Mouse (Mus musculus): ENCODE data around the gene Pfn3. TPM values are rescaled to one million over a fixed set of nuclear protein-coding genes. Genes with fewer than 3 reads are reported as not detected.
"Not testable (repeated sequence)": the region's sequence is repeated elsewhere in the genome, so short reads cannot be mapped to it uniquely, and the experiment has no call there.

The Pfn3 gene
- total RNA-seq (2014; fragmentation: Nextera tagmentation) (not detected in 2 replicates), total RNA-seq (2017) (not detected in 2 replicates)

DNA sequence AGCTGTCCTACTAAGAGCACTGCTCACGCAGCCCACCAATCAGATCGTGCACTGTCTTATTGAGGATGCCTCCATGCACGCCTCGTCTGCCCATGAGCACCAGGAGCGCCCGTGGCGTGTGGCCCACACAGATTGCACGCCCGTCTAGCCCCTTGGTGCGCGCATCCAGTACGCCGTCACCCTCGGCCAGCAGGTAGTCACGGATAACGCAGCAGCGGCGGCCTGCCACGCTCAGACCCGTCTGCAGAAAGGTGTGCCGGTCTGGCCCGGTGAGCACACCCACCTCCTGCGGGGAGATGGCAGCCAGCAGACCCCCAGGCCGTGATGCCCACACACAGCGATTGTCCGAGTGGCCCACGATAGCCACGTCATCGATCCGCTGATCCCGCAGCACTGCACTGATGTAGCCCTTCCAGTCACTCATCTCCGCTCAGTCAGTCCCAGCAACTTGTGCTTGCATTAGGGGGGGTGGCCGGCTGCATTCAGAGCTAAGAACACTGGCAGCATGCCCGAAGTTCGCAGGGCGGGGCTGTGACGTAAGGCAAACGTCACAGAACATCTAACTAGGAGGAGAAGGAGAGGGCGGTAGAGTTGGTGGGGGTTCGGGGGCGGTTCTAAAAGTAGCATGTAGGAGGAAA is at the start of gene Pfn3:
Pfn3 (minus strand) TSS at position 490 of the 638 bp plus-strand sequence.
- no peak for ATAC-seq (replicated peaks; ENCODE audit: low FRiP score, low TSS enrichment, poor library complexity, severe bottlenecking)

GRCm38 (mm10) chr13:55464027-55464884 is 49.2 kb upstream of the Pfn3 start, which contains the start of gene Prr7:
Prr7 (plus strand) TSS chr13:55464267.
- no peak for ATAC-seq (replicated peaks; ENCODE audit: low FRiP score, low TSS enrichment, poor library complexity, severe bottlenecking)

GRCm38 (mm10) chr13:55463399-55464026 is 48.5 kb upstream of the Pfn3 start:
- ATAC-seq (replicated peaks; ENCODE audit: low FRiP score, low TSS enrichment, poor library complexity, severe bottlenecking): no peak

DNA sequence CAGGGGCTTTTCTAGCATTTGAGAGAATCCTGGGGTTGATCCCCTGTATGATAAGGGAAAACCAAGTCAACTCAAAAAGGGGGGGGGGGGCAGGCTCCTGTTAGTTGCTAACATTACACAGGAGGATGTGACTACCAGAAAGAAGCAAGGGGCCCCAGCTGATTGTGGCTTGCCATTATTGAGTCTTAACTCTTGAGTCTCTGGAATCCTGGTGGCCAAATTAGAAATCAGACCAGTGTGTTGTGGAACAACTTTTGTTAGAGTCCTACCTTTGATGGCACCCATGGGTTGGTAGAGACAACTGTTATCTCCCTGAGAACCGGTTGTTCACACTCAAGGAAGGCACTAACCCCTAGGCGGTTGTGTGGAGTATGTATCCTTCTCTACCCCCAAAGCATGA is 47.9 kb upstream of the Pfn3 start:
- ATAC-seq (replicated peaks; ENCODE audit: low FRiP score, low TSS enrichment, poor library complexity, severe bottlenecking): no peak

- no peak for ATAC-seq (replicated peaks; ENCODE audit: low FRiP score, low TSS enrichment, poor library complexity, severe bottlenecking)
Observed at GRCm38 (mm10) chr13:55451785-55452549, 36.9 kb upstream of the Pfn3 start.

- ATAC-seq (replicated peaks; ENCODE audit: low FRiP score, low TSS enrichment, poor library complexity, severe bottlenecking): no peak
Observed at GRCm38 (mm10) chr13:55451296-55451695, 36.3 kb upstream of the Pfn3 start.

DNA sequence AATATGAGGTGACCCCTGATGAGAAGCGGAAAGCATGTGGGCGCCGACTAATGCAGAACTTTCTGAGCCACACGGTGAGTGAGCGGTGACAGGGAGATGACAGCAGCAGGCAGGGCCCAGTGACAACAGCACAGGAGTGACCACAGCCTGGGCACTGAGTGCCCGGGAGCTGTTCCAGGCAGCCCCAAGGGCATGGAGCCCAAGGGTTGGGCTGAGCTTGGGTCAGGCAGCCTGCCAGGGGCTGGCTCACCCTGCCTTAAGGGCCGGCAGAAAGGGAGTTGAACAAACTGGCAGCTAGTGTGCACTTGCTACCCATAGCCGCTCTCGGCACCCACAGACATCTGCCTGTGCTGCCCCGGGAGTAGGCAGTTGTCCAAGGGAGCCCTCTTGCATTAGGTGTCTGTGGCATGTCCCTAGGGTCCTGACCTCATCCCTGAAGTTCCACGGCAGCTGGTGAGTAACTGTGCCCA is 35.5 kb upstream of the Pfn3 start:
- no peak for ATAC-seq (replicated peaks; ENCODE audit: low FRiP score, low TSS enrichment, poor library complexity, severe bottlenecking)

- ATAC-seq (replicated peaks; ENCODE audit: low FRiP score, low TSS enrichment, poor library complexity, severe bottlenecking): no peak
Observed at GRCm38 (mm10) chr13:55449679-55450441, 34.8 kb upstream of the Pfn3 start.

DNA sequence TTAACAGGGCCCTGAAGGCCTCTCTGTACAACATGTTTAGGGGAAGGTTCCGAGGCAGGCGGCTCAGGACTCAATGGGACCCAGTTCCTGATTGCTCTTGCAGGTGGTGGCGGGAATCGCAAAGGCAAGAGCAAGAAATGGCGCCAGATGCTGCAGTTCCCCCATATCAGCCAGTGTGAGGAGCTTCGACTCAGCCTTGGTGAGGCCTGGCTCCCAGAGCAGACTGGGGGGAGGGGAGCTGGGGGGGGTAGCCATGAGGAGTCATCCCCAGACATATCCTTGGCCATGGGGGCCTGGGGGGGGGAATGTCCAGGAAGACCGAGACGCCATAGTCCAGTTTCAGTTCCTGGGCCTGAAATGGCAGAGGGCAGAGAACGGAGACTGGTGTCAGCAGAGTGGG is 34.2 kb upstream of the Pfn3 start:
- no peak for ATAC-seq (replicated peaks; ENCODE audit: low FRiP score, low TSS enrichment, poor library complexity, severe bottlenecking)

GRCm38 (mm10) chr13:55448131-55448530 is 33.1 kb upstream of the Pfn3 start:
- ATAC-seq (replicated peaks; ENCODE audit: low FRiP score, low TSS enrichment, poor library complexity, severe bottlenecking): no peak

- ATAC-seq (replicated peaks; ENCODE audit: low FRiP score, low TSS enrichment, poor library complexity, severe bottlenecking): no peak
Observed at GRCm38 (mm10) chr13:55447543-55447943, 32.5 kb upstream of the Pfn3 start.

- ATAC-seq (replicated peaks; ENCODE audit: low FRiP score, low TSS enrichment, poor library complexity, severe bottlenecking): peak; percentile 57
Observed at GRCm38 (mm10) chr13:55446483-55447105, 31.6 kb upstream of the Pfn3 start.

GRCm38 (mm10) chr13:55445361-55446091 is 30.5 kb upstream of the Pfn3 start:
- no peak for ATAC-seq (replicated peaks; ENCODE audit: low FRiP score, low TSS enrichment, poor library complexity, severe bottlenecking)

DNA sequence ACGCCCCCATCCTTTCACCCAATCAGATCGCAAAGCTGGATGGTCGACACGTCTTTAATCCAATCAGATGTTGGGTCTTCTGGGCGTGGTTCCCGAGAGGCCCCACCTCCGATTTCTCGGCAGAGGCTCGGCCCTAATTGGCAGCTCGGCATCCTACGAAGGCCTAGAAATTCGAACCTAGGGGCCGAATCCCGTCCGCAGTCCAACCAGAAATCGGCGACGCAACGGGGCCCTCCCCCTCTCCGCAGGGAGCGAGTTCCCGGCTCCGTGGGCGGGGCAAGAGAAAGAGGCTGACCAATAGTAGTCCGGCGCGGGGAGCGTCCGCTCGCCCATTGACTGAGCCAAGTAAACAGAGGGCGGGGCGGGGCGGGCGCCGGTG is 29.9 kb upstream of the Pfn3 start, which contains the start of gene Grk6:
Grk6 (plus strand) TSS at position 136 of the 379 bp plus-strand sequence.
- peak; percentile 85 for ATAC-seq (replicated peaks; ENCODE audit: low FRiP score, low TSS enrichment, poor library complexity, severe bottlenecking)

GRCm38 (mm10) chr13:55444286-55444936 is 29.4 kb upstream of the Pfn3 start:
- ATAC-seq (replicated peaks; ENCODE audit: low FRiP score, low TSS enrichment, poor library complexity, severe bottlenecking): peak; percentile 12

GRCm38 (mm10) chr13:55443799-55444285 is 28.8 kb upstream of the Pfn3 start:
- no peak for ATAC-seq (replicated peaks; ENCODE audit: low FRiP score, low TSS enrichment, poor library complexity, severe bottlenecking)

DNA sequence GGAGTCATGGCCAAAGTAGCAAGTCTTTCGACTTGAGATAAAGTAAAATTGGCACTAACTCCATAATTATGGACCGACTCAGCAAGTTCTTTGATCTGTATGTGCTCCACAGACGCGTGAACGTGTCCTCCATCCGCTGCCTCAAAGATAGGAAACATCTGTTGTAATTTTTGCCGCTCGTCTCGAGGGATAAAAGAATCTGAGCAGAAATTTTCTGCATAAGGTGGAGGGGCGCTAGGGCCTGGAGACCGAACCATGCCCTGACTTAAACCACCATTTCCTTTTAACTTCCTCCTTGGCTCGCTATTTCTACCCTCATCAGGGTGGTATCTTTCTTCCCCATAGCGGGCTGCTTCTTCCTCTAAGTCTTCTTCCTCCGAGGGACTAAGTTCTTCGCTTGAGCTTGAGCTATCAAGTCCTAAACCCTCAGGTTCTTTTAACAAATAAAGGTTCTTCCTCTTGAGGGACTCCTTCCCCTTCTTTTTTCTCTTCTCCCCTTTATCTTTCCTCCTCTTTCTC is 22.1 kb upstream of the Pfn3 start:
- not testable (repeated sequence) for ATAC-seq (replicated peaks; ENCODE audit: low FRiP score, low TSS enrichment, poor library complexity, severe bottlenecking)

Measured in megakaryocyte-erythroid progenitor cell, adult 5-6 weeks (primary cell).